Mouse (Mus musculus): ENCODE results near the gene Olfr279.
"Not testable (repeated sequence)": the region's sequence is repeated elsewhere in the genome, so short reads cannot be mapped to it uniquely, and the experiment has no call there.

The Olfr279 gene

GRCm38 (mm10) chr15:98511386-98511928, 19.3 kb downstream of the Olfr279 start:
- no peak for DNase-seq (ENCODE audit: low spot score)

- no peak for DNase-seq (ENCODE audit: low spot score)
These were observed 20.0 kb downstream of the Olfr279 start for GRCm38 (mm10) chr15:98512232-98512631.

GRCm38 (mm10) chr15:98512799-98513321, 20.7 kb downstream of the Olfr279 start:
- no peak for DNase-seq (ENCODE audit: low spot score)

GRCm38 (mm10) chr15:98513676-98514075, 21.5 kb downstream of the Olfr279 start:
- not testable (repeated sequence) for DNase-seq (ENCODE audit: low spot score)

GRCm38 (mm10) chr15:98514146-98514545, 21.9 kb downstream of the Olfr279 start:
- no peak for DNase-seq (ENCODE audit: low spot score)

GRCm38 (mm10) chr15:98514845-98515244, 22.6 kb downstream of the Olfr279 start:
- not testable (repeated sequence) for DNase-seq (ENCODE audit: low spot score)

GRCm38 (mm10) chr15:98517380-98518355, 25.5 kb downstream of the Olfr279 start:
- peak; percentile 59 for DNase-seq (ENCODE audit: low spot score)

- DNase-seq (ENCODE audit: low spot score): no peak
These were observed 29.0 kb downstream of the Olfr279 start for GRCm38 (mm10) chr15:98521245-98521644.

- DNase-seq (ENCODE audit: low spot score): no peak
These were observed 33.9 kb downstream of the Olfr279 start for GRCm38 (mm10) chr15:98526057-98526456.

GRCm38 (mm10) chr15:98527056-98527771, 35.0 kb downstream of the Olfr279 start:
- no peak for DNase-seq (ENCODE audit: low spot score)

- DNase-seq (ENCODE audit: low spot score): no peak
These were observed 35.9 kb downstream of the Olfr279 start for GRCm38 (mm10) chr15:98528066-98528563.

GRCm38 (mm10) chr15:98532281-98532680, 40.1 kb downstream of the Olfr279 start:
- no peak for DNase-seq (ENCODE audit: low spot score)

GRCm38 (mm10) chr15:98533035-98533531, 40.9 kb downstream of the Olfr279 start:
- DNase-seq (ENCODE audit: low spot score): no peak

GRCm38 (mm10) chr15:98533881-98534627, 41.9 kb downstream of the Olfr279 start, which contains the start of gene Kansl2:
Kansl2 (minus strand) TSS chr15:98534264.
- peak; percentile 96 for DNase-seq (ENCODE audit: low spot score)

- DNase-seq (ENCODE audit: low spot score): no peak
These were observed 43.7 kb downstream of the Olfr279 start for GRCm38 (mm10) chr15:98535921-98536320.

GRCm38 (mm10) chr15:98536828-98537510, 44.8 kb downstream of the Olfr279 start:
- no peak for DNase-seq (ENCODE audit: low spot score)

GRCm38 (mm10) chr15:98537923-98538322, 45.7 kb downstream of the Olfr279 start:
- DNase-seq (ENCODE audit: low spot score): no peak

GRCm38 (mm10) chr15:98541064-98541463, 48.9 kb downstream of the Olfr279 start:
- DNase-seq (ENCODE audit: low spot score): no peak

GRCm38 (mm10) chr15:98543341-98543740, 51.1 kb downstream of the Olfr279 start:
- DNase-seq (ENCODE audit: low spot score): no peak

GRCm38 (mm10) chr15:98545151-98545550, 52.9 kb downstream of the Olfr279 start:
- DNase-seq (ENCODE audit: low spot score): no peak
